10 mouse cellular contexts compared by ENCODE assay signal in the genomic region with DNA sequence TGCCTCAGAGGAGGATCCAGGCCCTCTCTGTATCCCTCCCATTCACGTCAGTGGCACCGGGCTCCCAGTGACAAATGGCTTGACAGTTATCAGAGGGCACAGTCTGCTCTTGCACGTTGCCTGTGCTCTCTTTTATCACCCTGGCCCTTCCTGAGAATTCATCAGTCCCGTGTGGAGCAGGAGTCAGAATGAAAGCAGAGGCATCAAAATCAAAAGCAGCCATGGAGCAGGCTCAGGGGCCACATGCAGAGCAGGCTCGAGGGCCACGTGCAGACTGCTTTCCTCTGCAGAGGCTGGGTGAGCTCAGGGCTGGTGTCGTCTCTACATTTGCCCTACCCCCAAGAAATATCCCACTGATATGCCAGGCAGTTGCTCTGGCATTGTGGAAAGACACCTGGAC. TPM values are rescaled to one million over a fixed set of nuclear protein-coding genes. Genes with fewer than 3 reads are reported as not detected.
DNase-seq lines count a peak whose midpoint lies in the region; ATAC-seq and TF ChIP-seq lines count a peak whose summit lies in the region.
"Had no signal": no experiment of that assay in that cellular context is flagged by ENCODE, and none has a peak within 500 bp of the region (broad histone marks: within the 10 kb centered on the region; RNA-seq: fewer than 3 reads in every experiment).

No protein-coding gene starts in this region.

- no peak for DNase-seq in forebrain, postnatal 0 days
- DNase-seq in limb, embryonic 10.5 days (ENCODE audit: low spot score): no peak
- DNase-seq in cerebellum, adult 9-11 months: no peak
- DNase-seq in gastrocnemius, postnatal 10 days: no peak
- DNase-seq: cerebellum, adult 11-12 months; kidney, postnatal 10 days had no signal

- H3K4me3 ChIP-seq in forebrain, postnatal 0 days (ENCODE audit: low read depth, low read length): no peak overlapping the region
- no peak overlapping the region for H3K4me3 ChIP-seq in forebrain, embryonic 16.5 days (replicated peaks; ENCODE audit: low read length)
- peak overlapping the region; percentile 72 for H3K4me3 ChIP-seq in megakaryocyte, embryonic 14.5 days (replicated peaks)
- no peak overlapping the region for H3K4me3 ChIP-seq in limb, embryonic 10.5 days
- no peak overlapping the region for H3K4me3 ChIP-seq in olfactory bulb, adult 2 months (ENCODE audit: insufficient read depth, low read depth, low read length)

- no peaks in the 10 kb centered on the region for H3K4me1 ChIP-seq in forebrain, postnatal 0 days (ENCODE audit: insufficient read depth)
- 0 out of 2 replicates have a peak, but pooled peaks cover 4% of the 10 kb centered on the region for H3K4me1 ChIP-seq in forebrain, embryonic 16.5 days (replicated peaks; ENCODE audit: control insufficient read depth, insufficient read depth, low read length)
- H3K4me1 ChIP-seq in megakaryocyte, embryonic 14.5 days: peaks cover 100% of the 10 kb centered on the region
- H3K4me1 ChIP-seq in limb, embryonic 10.5 days: peaks cover 39% of the 10 kb centered on the region
- H3K4me1 ChIP-seq in olfactory bulb, adult 2 months (ENCODE audit: control insufficient read depth, insufficient read depth, low read length): peaks cover 22% of the 10 kb centered on the region

- peak overlapping the region; percentile 75; the same call in 1 of the 2 replicates for H3K27ac ChIP-seq in forebrain, postnatal 0 days (ENCODE audit: low read depth, low read length)
- no peak overlapping the region for H3K27ac ChIP-seq in forebrain, embryonic 16.5 days (ENCODE audit: low read length)
- peak overlapping the region; percentile 66 for H3K27ac ChIP-seq in limb, embryonic 10.5 days
- peak overlapping the region; percentile 90 for H3K27ac ChIP-seq in olfactory bulb, adult 2 months (ENCODE audit: insufficient read depth, low read depth, low read length)

- TF ChIP-seq CTCF in forebrain, postnatal 0 days (IDR thresholded peaks at IDR 0.05; ENCODE audit: low read depth): no peak
- TF ChIP-seq CTCF in olfactory bulb, adult 2 months (IDR thresholded peaks at IDR 0.05; ENCODE audit: insufficient read depth, low read depth, low read length): no peak

- no peaks in the 10 kb centered on the region for H3K27me3 ChIP-seq in forebrain, postnatal 0 days (ENCODE audit: insufficient read depth, low read length)
- no peaks in the 10 kb centered on the region for H3K27me3 ChIP-seq in forebrain, embryonic 16.5 days (replicated peaks; ENCODE audit: control insufficient read depth, insufficient read depth, low read length)
- H3K27me3 ChIP-seq in megakaryocyte, embryonic 14.5 days (replicated peaks): no peaks in the 10 kb centered on the region
- H3K27me3 ChIP-seq in limb, embryonic 10.5 days (ENCODE audit: low read depth, poor library complexity, severe bottlenecking): no peaks in the 10 kb centered on the region

- no peaks in the 10 kb centered on the region for H3K36me3 ChIP-seq in forebrain, postnatal 0 days (ENCODE audit: insufficient read depth)
- H3K36me3 ChIP-seq in forebrain, embryonic 16.5 days (ENCODE audit: control insufficient read depth, insufficient read depth): no peaks in the 10 kb centered on the region
- H3K36me3 ChIP-seq in megakaryocyte, embryonic 14.5 days (replicated peaks; ENCODE audit: low read length): peaks cover 99% of the 10 kb centered on the region
- no peaks in the 10 kb centered on the region for H3K36me3 ChIP-seq in limb, embryonic 10.5 days

- no peaks in the 10 kb centered on the region for H3K9me3 ChIP-seq in forebrain, postnatal 0 days (ENCODE audit: low read length)
- H3K9me3 ChIP-seq in forebrain, embryonic 16.5 days (ENCODE audit: control insufficient read depth, low read length): no peaks in the 10 kb centered on the region
- H3K9me3 ChIP-seq in megakaryocyte, embryonic 14.5 days: no peaks in the 10 kb centered on the region
- H3K9me3 ChIP-seq in limb, embryonic 10.5 days (replicated peaks): no peaks in the 10 kb centered on the region

- H3K4me2 ChIP-seq in forebrain, postnatal 0 days (ENCODE audit: low read depth): no peak overlapping the region
- no peak overlapping the region for H3K4me2 ChIP-seq in forebrain, embryonic 16.5 days (ENCODE audit: low read length)

- no peak overlapping the region for H3K9ac ChIP-seq in forebrain, postnatal 0 days
- no peak overlapping the region for H3K9ac ChIP-seq in forebrain, embryonic 16.5 days (replicated peaks; ENCODE audit: low read depth, low read length)

- no peak for TF ChIP-seq POLR2A in olfactory bulb, adult 2 months (IDR thresholded peaks at IDR 0.05; ENCODE audit: insufficient read depth, low read depth, low read length)

- ATAC-seq in forebrain, postnatal 0 days: no peak
- no peak for ATAC-seq in forebrain, embryonic 16.5 days
- no peak for ATAC-seq in megakaryocyte, adult 5-6 weeks (ENCODE audit: poor library complexity, severe bottlenecking)

- WGBS in forebrain, postnatal 0 days: 58% methylated on average over 7 of the region's 7 CpGs
- 47% methylated on average over 7 of the region's 7 CpGs for WGBS in forebrain, embryonic 16.5 days
- 26% methylated on average over 7 of the region's 7 CpGs for WGBS in limb, embryonic 10.5 days
- 32% methylated on average over 7 of the region's 7 CpGs for WGBS in olfactory bulb, adult 2 months

RNA-seq across cellular contexts. Expression of a gene that starts 29.5 kb away (rescaled TPM):
- total RNA-seq in forebrain, postnatal 0 days (2014; rRNA removed): 4.3 and 4.9 TPM in 2 replicates
- 2.8 and 3.3 TPM in 2 replicates for polyA plus RNA-seq in forebrain, postnatal 0 days (2015; fragmentation: Nextera tagmentation; extraction: Ambion mirVana)
- 4.1 and 4.3 TPM in 2 replicates for polyA plus RNA-seq in forebrain, embryonic 16.5 days (2015; fragmentation: Nextera tagmentation; extraction: Ambion mirVana)
- 8.0 and 32.0 TPM in 2 replicates for polyA plus RNA-seq in megakaryocyte, embryonic 14.5 days (2012; ENCODE audit: insufficient read depth, low replicate concordance)
- total RNA-seq in megakaryocyte, adult 5-6 weeks (2015): 74.2 and 74.8 TPM in 2 replicates
- 95.7 and 112 TPM in 2 replicates for total RNA-seq in megakaryocyte, adult 5-6 weeks (2017)
- polyA plus RNA-seq in limb, embryonic 10.5 days (2016; fragmentation: Nextera tagmentation; extraction: Ambion mirVana): 1.7 and 1.9 TPM in 2 replicates
- not detected in 2 replicates for polyA plus RNA-seq in olfactory bulb, adult 2 months (2012; ENCODE audit: insufficient read depth, insufficient read length, low replicate concordance, missing spikeins)
- total RNA-seq in gastrocnemius, postnatal 10 days (2021): 1 to 10 TPM in 1 of 2 experiments, under 1 TPM in 1; 0.89 to 2.0 TPM

RNA-seq across cellular contexts. Expression of a gene that starts 33.5 kb away (rescaled TPM):
- total RNA-seq in forebrain, postnatal 0 days (2014; rRNA removed): 105 and 116 TPM in 2 replicates
- 112 and 123 TPM in 2 replicates for polyA plus RNA-seq in forebrain, postnatal 0 days (2015; fragmentation: Nextera tagmentation; extraction: Ambion mirVana)
- polyA plus RNA-seq in forebrain, embryonic 16.5 days (2015; fragmentation: Nextera tagmentation; extraction: Ambion mirVana): 141 and 145 TPM in 2 replicates
- polyA plus RNA-seq in megakaryocyte, embryonic 14.5 days (2012; ENCODE audit: insufficient read depth, low replicate concordance): 5.9 and 25.2 TPM in 2 replicates
- 107 and 129 TPM in 2 replicates for total RNA-seq in megakaryocyte, adult 5-6 weeks (2015)
- total RNA-seq in megakaryocyte, adult 5-6 weeks (2017): 102 and 112 TPM in 2 replicates
- 84.0 and 87.3 TPM in 2 replicates for polyA plus RNA-seq in limb, embryonic 10.5 days (2016; fragmentation: Nextera tagmentation; extraction: Ambion mirVana)
- polyA plus RNA-seq in olfactory bulb, adult 2 months (2012; ENCODE audit: insufficient read depth, insufficient read length, low replicate concordance, missing spikeins): not detected in 2 replicates
- 10 to 100 TPM; 56.8 to 58.3 TPM for total RNA-seq in gastrocnemius, postnatal 10 days (2021)
